Mouse (Mus musculus): ENCODE data around the gene Pex5l.

The Pex5l gene

GRCm38 (mm10) chr3:33063590-33063989, 79.5 kb downstream of the Pex5l start:
- DNase-seq (ENCODE audit: low read depth, low spot score) = no peak

- no peak for DNase-seq (ENCODE audit: low read depth, low spot score)
Measured at GRCm38 (mm10) chr3:33061428-33061827, 81.6 kb downstream of the Pex5l start.

- DNase-seq (ENCODE audit: low read depth, low spot score) = no peak
Measured at GRCm38 (mm10) chr3:33061016-33061415, 82.0 kb downstream of the Pex5l start.

- DNase-seq (ENCODE audit: low read depth, low spot score) = no peak
Measured at GRCm38 (mm10) chr3:33060343-33060937, 82.6 kb downstream of the Pex5l start.

GRCm38 (mm10) chr3:33048304-33048703, 94.7 kb downstream of the Pex5l start:
- DNase-seq (ENCODE audit: low read depth, low spot score) = no peak

GRCm38 (mm10) chr3:33044799-33045106, 98.3 kb downstream of the Pex5l start:
- DNase-seq (ENCODE audit: low read depth, low spot score) = no peak

GRCm38 (mm10) chr3:33043896-33044798, 98.9 kb downstream of the Pex5l start:
- DNase-seq (ENCODE audit: low read depth, low spot score) = peak; percentile 16

- DNase-seq (ENCODE audit: low read depth, low spot score) = no peak
Measured at GRCm38 (mm10) chr3:33024566-33024965, 118.5 kb downstream of the Pex5l start.

GRCm38 (mm10) chr3:33003901-33004300, 139.1 kb downstream of the Pex5l start:
- DNase-seq (ENCODE audit: low read depth, low spot score) = no peak

GRCm38 (mm10) chr3:33001769-33002168, 141.3 kb downstream of the Pex5l start:
- DNase-seq (ENCODE audit: low read depth, low spot score) = no peak

- no peak for DNase-seq (ENCODE audit: low read depth, low spot score)
Measured at GRCm38 (mm10) chr3:33000383-33001015, 142.5 kb downstream of the Pex5l start.

- no peak for DNase-seq (ENCODE audit: low read depth, low spot score)
Measured at GRCm38 (mm10) chr3:32991713-32992575, 151.1 kb downstream of the Pex5l start.

- DNase-seq (ENCODE audit: low read depth, low spot score) = no peak
Measured at GRCm38 (mm10) chr3:32987806-32988205, 155.2 kb downstream of the Pex5l start.

- peak; percentile 39 for DNase-seq (ENCODE audit: low read depth, low spot score)
Measured at GRCm38 (mm10) chr3:32985141-32985540, 157.9 kb downstream of the Pex5l start.

GRCm38 (mm10) chr3:32979981-32980380, 163.1 kb downstream of the Pex5l start:
- peak; percentile 23 for DNase-seq (ENCODE audit: low read depth, low spot score)

- DNase-seq (ENCODE audit: low read depth, low spot score) = peak; percentile 10
Measured at GRCm38 (mm10) chr3:32979238-32979637, 163.8 kb downstream of the Pex5l start.

GRCm38 (mm10) chr3:32970257-32970656, 172.8 kb downstream of the Pex5l start:
- DNase-seq (ENCODE audit: low read depth, low spot score) = no peak

- no peak for DNase-seq (ENCODE audit: low read depth, low spot score)
Measured at GRCm38 (mm10) chr3:32968671-32969425, 174.2 kb downstream of the Pex5l start.

GRCm38 (mm10) chr3:32965528-32965927, 177.5 kb downstream of the Pex5l start:
- DNase-seq (ENCODE audit: low read depth, low spot score) = peak; percentile 57

GRCm38 (mm10) chr3:32961494-32961893, 181.6 kb downstream of the Pex5l start:
- no peak for DNase-seq (ENCODE audit: low read depth, low spot score)

- no peak for DNase-seq (ENCODE audit: low read depth, low spot score)
Measured at GRCm38 (mm10) chr3:32951382-32951781, 191.7 kb downstream of the Pex5l start.

Measured in forelimb bud, embryonic 11.5 days (tissue).